Mouse (Mus musculus): ENCODE measurements around the gene Lcn2. TPM values are rescaled to one million over a fixed set of nuclear protein-coding genes. Genes with fewer than 3 reads are reported as not detected.

Lcn2 gene
- polyA plus RNA-seq, 1 experiment = 9.4 TPM

GRCm38 (mm10) chr2:32427720-32428119, 39.7 kb upstream of the Lcn2 start:
- Histone ChIP-seq H3K4me3 (ENCODE audit: insufficient read depth, low read depth, low read length) (no peak overlapping the region), H3K36me3 (ENCODE audit: control insufficient read depth, insufficient read depth, low read length) (no peaks in the 10 kb centered on the region), H3K27me3 (replicated peaks; ENCODE audit: control insufficient read depth, insufficient read depth, low read length) (no peaks in the 10 kb centered on the region), H3K27ac (ENCODE audit: insufficient read depth, low read depth, low read length) (no peak overlapping the region), H3K4me1 (ENCODE audit: control insufficient read depth, insufficient read depth, low read length) (peaks cover 30% of the 10 kb centered on the region; the same call in 1 of the 2 replicates)
- 73% methylated on average over 5 of the region's 5 CpGs for WGBS
- DNase-seq = no peak
- TF ChIP-seq CTCF (conservative IDR thresholded peaks at IDR 0.05; ENCODE audit: insufficient read depth, insufficient read length, low read depth, low read length) = no peak
- TF ChIP-seq POLR2A (IDR thresholded peaks at IDR 0.05; ENCODE audit: low read depth, low read length) = no peak

- H3K27ac ChIP-seq (ENCODE audit: insufficient read depth, low read depth, low read length) = no peak overlapping the region
- no peak for TF ChIP-seq POLR2A (IDR thresholded peaks at IDR 0.05; ENCODE audit: low read depth, low read length)
- no peak for TF ChIP-seq CTCF (conservative IDR thresholded peaks at IDR 0.05; ENCODE audit: insufficient read depth, insufficient read length, low read depth, low read length)
- H3K27me3 ChIP-seq (replicated peaks; ENCODE audit: control insufficient read depth, insufficient read depth, low read length) = no peaks in the 10 kb centered on the region
- H3K36me3 ChIP-seq (ENCODE audit: control insufficient read depth, insufficient read depth, low read length) = no peaks in the 10 kb centered on the region
- peaks cover 30% of the 10 kb centered on the region; the same call in 1 of the 2 replicates for H3K4me1 ChIP-seq (ENCODE audit: control insufficient read depth, insufficient read depth, low read length)
- H3K4me3 ChIP-seq (ENCODE audit: insufficient read depth, low read depth, low read length) = no peak overlapping the region
- WGBS = 92% methylated on average over 1 of the region's 1 CpGs
- DNase-seq = no peak
Measured at GRCm38 (mm10) chr2:32426141-32426540, 38.1 kb upstream of the Lcn2 start.

- no peak overlapping the region for H3K27ac ChIP-seq (ENCODE audit: insufficient read depth, low read depth, low read length)
Measured at GRCm38 (mm10) chr2:32425568-32425967, 37.5 kb upstream of the Lcn2 start.

GRCm38 (mm10) chr2:32424796-32425195, 36.7 kb upstream of the Lcn2 start:
- WGBS = 28% methylated on average over 3 of the region's 3 CpGs
- DNase-seq = peak; percentile 30
- peaks cover 30% of the 10 kb centered on the region; the same call in 1 of the 2 replicates for H3K4me1 ChIP-seq (ENCODE audit: control insufficient read depth, insufficient read depth, low read length)

More at GRCm38 (mm10) chr2:32425568-32425967, 37.5 kb upstream of the Lcn2 start:
- Histone ChIP-seq H3K4me1 (ENCODE audit: control insufficient read depth, insufficient read depth, low read length) (peaks cover 29% of the 10 kb centered on the region; the same call in 1 of the 2 replicates), H3K27me3 (replicated peaks; ENCODE audit: control insufficient read depth, insufficient read depth, low read length) (no peaks in the 10 kb centered on the region), H3K4me3 (ENCODE audit: insufficient read depth, low read depth, low read length) (no peak overlapping the region), H3K36me3 (ENCODE audit: control insufficient read depth, insufficient read depth, low read length) (no peaks in the 10 kb centered on the region)
- 79% methylated on average over 5 of the region's 5 CpGs for WGBS
- no peak for DNase-seq
- TF ChIP-seq CTCF (conservative IDR thresholded peaks at IDR 0.05; ENCODE audit: insufficient read depth, insufficient read length, low read depth, low read length) = no peak
- TF ChIP-seq POLR2A (IDR thresholded peaks at IDR 0.05; ENCODE audit: low read depth, low read length) = no peak

GRCm38 (mm10) chr2:32423481-32424331, 35.7 kb upstream of the Lcn2 start:
- Histone ChIP-seq H3K4me1 (ENCODE audit: control insufficient read depth, insufficient read depth, low read length) (peaks cover 32% of the 10 kb centered on the region), H3K4me3 (ENCODE audit: insufficient read depth, low read depth, low read length) (peak overlapping the region; percentile 63), H3K27me3 (replicated peaks; ENCODE audit: control insufficient read depth, insufficient read depth, low read length) (no peaks in the 10 kb centered on the region), H3K36me3 (ENCODE audit: control insufficient read depth, insufficient read depth, low read length) (peaks cover 2% of the 10 kb centered on the region; the same call in 1 of the 2 replicates), H3K27ac (ENCODE audit: insufficient read depth, low read depth, low read length) (peak overlapping the region; percentile 93)
- 3% methylated on average over 14 of the region's 14 CpGs for WGBS
- DNase-seq = peak; percentile 96
- peak; percentile 92 for TF ChIP-seq POLR2A (IDR thresholded peaks at IDR 0.05; ENCODE audit: low read depth, low read length)
- peak; percentile 6; the same call in 1 of the 2 replicates for TF ChIP-seq CTCF (conservative IDR thresholded peaks at IDR 0.05; ENCODE audit: insufficient read depth, insufficient read length, low read depth, low read length)

More at GRCm38 (mm10) chr2:32424796-32425195, 36.7 kb upstream of the Lcn2 start:
- Histone ChIP-seq H3K27ac (ENCODE audit: insufficient read depth, low read depth, low read length) (peak overlapping the region; percentile 80), H3K36me3 (ENCODE audit: control insufficient read depth, insufficient read depth, low read length) (no peaks in the 10 kb centered on the region), H3K4me3 (ENCODE audit: insufficient read depth, low read depth, low read length) (no peak overlapping the region), H3K27me3 (replicated peaks; ENCODE audit: control insufficient read depth, insufficient read depth, low read length) (no peaks in the 10 kb centered on the region)
- TF ChIP-seq CTCF (conservative IDR thresholded peaks at IDR 0.05; ENCODE audit: insufficient read depth, insufficient read length, low read depth, low read length) (no peak), POLR2A (IDR thresholded peaks at IDR 0.05; ENCODE audit: low read depth, low read length) (no peak)

- 59% methylated on average over 6 of the region's 6 CpGs for WGBS
Measured at GRCm38 (mm10) chr2:32421851-32422251, 33.8 kb upstream of the Lcn2 start.

GRCm38 (mm10) chr2:32420647-32421046, 32.6 kb upstream of the Lcn2 start:
- Histone ChIP-seq H3K4me1 (ENCODE audit: control insufficient read depth, insufficient read depth, low read length) (peaks cover 43% of the 10 kb centered on the region), H3K4me3 (ENCODE audit: insufficient read depth, low read depth, low read length) (no peak overlapping the region), H3K36me3 (ENCODE audit: control insufficient read depth, insufficient read depth, low read length) (peaks cover 10% of the 10 kb centered on the region), H3K27me3 (replicated peaks; ENCODE audit: control insufficient read depth, insufficient read depth, low read length) (no peaks in the 10 kb centered on the region), H3K27ac (ENCODE audit: insufficient read depth, low read depth, low read length) (peak overlapping the region; percentile 86)
- no peak for DNase-seq
- WGBS = 50% methylated on average over 6 of the region's 6 CpGs
- no peak for TF ChIP-seq CTCF (conservative IDR thresholded peaks at IDR 0.05; ENCODE audit: insufficient read depth, insufficient read length, low read depth, low read length)
- no peak for TF ChIP-seq POLR2A (IDR thresholded peaks at IDR 0.05; ENCODE audit: low read depth, low read length)

More at GRCm38 (mm10) chr2:32421851-32422251, 33.8 kb upstream of the Lcn2 start:
- H3K4me3 ChIP-seq (ENCODE audit: insufficient read depth, low read depth, low read length) = peak overlapping the region; percentile 63; the same call in 1 of the 2 replicates
- H3K36me3 ChIP-seq (ENCODE audit: control insufficient read depth, insufficient read depth, low read length) = peaks cover 3% of the 10 kb centered on the region; the same call in 1 of the 2 replicates
- peak overlapping the region; percentile 93 for H3K27ac ChIP-seq (ENCODE audit: insufficient read depth, low read depth, low read length)
- peaks cover 40% of the 10 kb centered on the region for H3K4me1 ChIP-seq (ENCODE audit: control insufficient read depth, insufficient read depth, low read length)
- TF ChIP-seq POLR2A (IDR thresholded peaks at IDR 0.05; ENCODE audit: low read depth, low read length) (no peak), CTCF (conservative IDR thresholded peaks at IDR 0.05; ENCODE audit: insufficient read depth, insufficient read length, low read depth, low read length) (0 out of 2 replicates have a peak, but pooled peaks have one; percentile 0)
- peak; percentile 93 for DNase-seq
- no peaks in the 10 kb centered on the region for H3K27me3 ChIP-seq (replicated peaks; ENCODE audit: control insufficient read depth, insufficient read depth, low read length)
